8 mouse cellular contexts compared by ENCODE assay signal in genomic region chr3:58982896-58983837, GRCm38 (mm10). TPM values are rescaled to one million over a fixed set of nuclear protein-coding genes. Genes with fewer than 3 reads are reported as not detected.
A peak's percentile ranks its signal among the peaks of the same experiment; 100 is the strongest.
DNase-seq lines count a peak whose midpoint lies in the region; ATAC-seq and TF ChIP-seq lines count a peak whose summit lies in the region.

No protein-coding gene starts in this region.

- 58% methylated on average over 15 of the region's 15 CpGs for WGBS in embryonic facial prominence, embryonic 10.5 days
- 44% methylated on average over 15 of the region's 15 CpGs for WGBS in heart, embryonic 13.5 days
- 22% methylated on average over 15 of the region's 15 CpGs for WGBS in liver, embryonic 13.5 days (ENCODE audit: insufficient replicate concordance)
- WGBS in neural tube, embryonic 11.5 days = 60% methylated on average over 15 of the region's 15 CpGs

- no peaks in the 10 kb centered on the region for H3K36me3 ChIP-seq in embryonic facial prominence, embryonic 10.5 days (replicated peaks)
- no peaks in the 10 kb centered on the region for H3K36me3 ChIP-seq in heart, embryonic 13.5 days
- no peaks in the 10 kb centered on the region for H3K36me3 ChIP-seq in liver, embryonic 13.5 days
- no peaks in the 10 kb centered on the region for H3K36me3 ChIP-seq in neural tube, embryonic 11.5 days (ENCODE audit: control insufficient read depth, insufficient read depth, low read length)
- H3K36me3 ChIP-seq in testis, adult 2 months (ENCODE audit: control insufficient read depth, insufficient read depth, low read length) = no peaks in the 10 kb centered on the region

- no peaks in the 10 kb centered on the region for H3K9me3 ChIP-seq in embryonic facial prominence, embryonic 10.5 days
- H3K9me3 ChIP-seq in heart, embryonic 13.5 days = no peaks in the 10 kb centered on the region
- no peaks in the 10 kb centered on the region for H3K9me3 ChIP-seq in liver, embryonic 13.5 days (replicated peaks)
- H3K9me3 ChIP-seq in neural tube, embryonic 11.5 days (ENCODE audit: control insufficient read depth, low read length) = no peaks in the 10 kb centered on the region

- 0 out of 2 replicates have a peak overlapping the region, but pooled peaks have one; percentile 13 for H3K4me3 ChIP-seq in embryonic facial prominence, embryonic 10.5 days
- peak overlapping the region; percentile 26 for H3K4me3 ChIP-seq in heart, embryonic 13.5 days
- no peak overlapping the region; the same call in 1 of the 2 replicates for H3K4me3 ChIP-seq in liver, embryonic 13.5 days (replicated peaks)
- no peak overlapping the region for H3K4me3 ChIP-seq in neural tube, embryonic 11.5 days (ENCODE audit: low read depth, low read length)
- H3K4me3 ChIP-seq in testis, adult 2 months (ENCODE audit: control insufficient read depth, low read depth, low read length) = no peak overlapping the region

- peaks cover 4% of the 10 kb centered on the region for H3K4me1 ChIP-seq in embryonic facial prominence, embryonic 10.5 days
- peaks cover 3% of the 10 kb centered on the region for H3K4me1 ChIP-seq in heart, embryonic 13.5 days
- H3K4me1 ChIP-seq in liver, embryonic 13.5 days (replicated peaks) = peaks cover 4% of the 10 kb centered on the region; the same call in 1 of the 2 replicates
- H3K4me1 ChIP-seq in neural tube, embryonic 11.5 days (ENCODE audit: control insufficient read depth, insufficient read depth, low read length) = no peaks in the 10 kb centered on the region
- no peaks in the 10 kb centered on the region for H3K4me1 ChIP-seq in testis, adult 2 months (ENCODE audit: control insufficient read depth, insufficient read depth, low read length)

- H3K4me2 ChIP-seq in heart, embryonic 13.5 days = peak overlapping the region; percentile 55
- peak overlapping the region; percentile 47 for H3K4me2 ChIP-seq in liver, embryonic 13.5 days
- 0 out of 2 replicates have a peak overlapping the region, but pooled peaks have one; percentile 9 for H3K4me2 ChIP-seq in neural tube, embryonic 11.5 days (ENCODE audit: low read depth)

- no peak overlapping the region for H3K27ac ChIP-seq in embryonic facial prominence, embryonic 10.5 days (replicated peaks)
- no peak overlapping the region for H3K27ac ChIP-seq in heart, embryonic 13.5 days (replicated peaks)
- no peak overlapping the region for H3K27ac ChIP-seq in liver, embryonic 13.5 days
- no peak overlapping the region for H3K27ac ChIP-seq in neural tube, embryonic 11.5 days (ENCODE audit: low read depth, low read length)
- H3K27ac ChIP-seq in testis, adult 2 months (ENCODE audit: control insufficient read depth, insufficient read depth, low read depth, low read length) = no peak overlapping the region

- peak; percentile 8; the same call in 1 of the 2 replicates for TF ChIP-seq CTCF in testis, adult 2 months (IDR thresholded peaks at IDR 0.05; ENCODE audit: control insufficient read depth, insufficient read depth, insufficient replicate concordance, low read depth, low read length)

- H3K27me3 ChIP-seq in embryonic facial prominence, embryonic 10.5 days (replicated peaks; ENCODE audit: low read depth, poor library complexity, severe bottlenecking) = peaks cover 18% of the 10 kb centered on the region
- H3K27me3 ChIP-seq in heart, embryonic 13.5 days (replicated peaks) = peaks cover 8% of the 10 kb centered on the region; the same call in 1 of the 2 replicates
- H3K27me3 ChIP-seq in liver, embryonic 13.5 days = peaks cover 11% of the 10 kb centered on the region; the same call in 1 of the 2 replicates
- H3K27me3 ChIP-seq in neural tube, embryonic 11.5 days (ENCODE audit: control insufficient read depth, insufficient read depth, low read length) = no peaks in the 10 kb centered on the region
- H3K27me3 ChIP-seq in testis, adult 2 months (ENCODE audit: control insufficient read depth, insufficient read depth, low read length) = no peaks in the 10 kb centered on the region

- peak overlapping the region; percentile 55; the same call in 1 of the 2 replicates for H3K9ac ChIP-seq in heart, embryonic 13.5 days
- no peak overlapping the region for H3K9ac ChIP-seq in liver, embryonic 13.5 days
- H3K9ac ChIP-seq in neural tube, embryonic 11.5 days (ENCODE audit: low read length) = no peak overlapping the region

- TF ChIP-seq POLR2A in testis, adult 2 months (IDR thresholded peaks at IDR 0.05; ENCODE audit: control insufficient read depth, low read depth, low read length) = no peak

- no peak for ATAC-seq in heart, embryonic 13.5 days (ENCODE audit: extremely low read depth, insufficient number of reproducible peaks, low FRiP score, low TSS enrichment)
- ATAC-seq in liver, embryonic 13.5 days (ENCODE audit: low read depth) = no peak
- no peak; the same call in 1 of the 2 replicates for ATAC-seq in neural tube, embryonic 11.5 days (ENCODE audit: insufficient read depth, low FRiP score, low TSS enrichment)

- peak; percentile 68 to 70 for DNase-seq in B cell, adult 2 months
- peak; percentile 27 for DNase-seq in adrenal gland, adult 8-10 months
- peak; percentile 43 for DNase-seq in embryonic facial prominence, embryonic 10.5 days (ENCODE audit: low spot score)
- peak; percentile 65 for DNase-seq in kidney, postnatal 10 days
- DNase-seq in liver, embryonic 13.5 days = peak; percentile 31
- peak; percentile 66 for DNase-seq in neural tube, embryonic 11.5 days (ENCODE audit: low spot score)

RNA-seq across cellular contexts. Expression of gene Med12l, which starts 22.5 kb away (rescaled TPM):
- total RNA-seq in adrenal gland, adult 8-10 months (2022) = 10 to 100 TPM; 13.0 to 19.3 (median 16.9) TPM
- polyA plus RNA-seq in embryonic facial prominence, embryonic 10.5 days (2016; fragmentation: Nextera tagmentation; extraction: Ambion mirVana) = 2.0 and 2.6 TPM in 2 replicates
- polyA plus RNA-seq in heart, embryonic 13.5 days (2015; fragmentation: Nextera tagmentation; extraction: Ambion mirVana) = 2.2 and 2.3 TPM in 2 replicates
- polyA plus RNA-seq in liver, embryonic 13.5 days (2015; fragmentation: Nextera tagmentation; extraction: Ambion mirVana) = 0.69 and 1.0 TPM in 2 replicates
- polyA plus RNA-seq in neural tube, embryonic 11.5 days (2014; fragmentation: Nextera tagmentation; extraction: Ambion mirVana) = 3.5 and 3.9 TPM in 2 replicates
- polyA plus RNA-seq in testis, adult 2 months (2012; rRNA removed) = 4.0 and 4.6 TPM in 2 replicates

Comparison
In these comparisons a context has a peak if more than half of its experiments do, and no peak if none do; other contexts are left out.
1. H3K4me3 ChIP-seq: peak in embryonic facial prominence, embryonic 10.5 days (single experiment) and heart, embryonic 13.5 days (single experiment); none in liver, embryonic 13.5 days (single experiment), neural tube, embryonic 11.5 days (single experiment) and testis, adult 2 months (single experiment).
2. Peak in every context shown above with its lines, with median percentiles within 50 percentile points of each other: DNase-seq and H3K4me2 ChIP-seq.